Mouse (Mus musculus) ES-Bruce4 (cell line): ENCODE measurements around the gene Scrn2.

Experiments used
- CTCF ChIP-seq: IDR thresholded peaks from one replicate; pipeline ENCODE4 v1.8.1; 2011; ENCODE audit warnings: low read depth, low read length
- POLR2A ChIP-seq: IDR thresholded peaks from one replicate; pipeline ENCODE4 v1.8.1; 2011; ENCODE audit warnings: low read length; ENCODE audit not compliant: insufficient read depth

- TF ChIP-seq CTCF (peak; percentile 94), POLR2A (no peak)
These were observed 47.4 kb upstream of the Scrn2 start for GRCm38 (mm10) chr11:96982355-96982754.
